Mouse (Mus musculus): ENCODE data around the gene Ccdc180. TPM values are rescaled to one million over a fixed set of nuclear protein-coding genes. Genes with fewer than 3 reads are reported as not detected.

Gene Ccdc180
- total RNA-seq, 2 experiments from 2014 or later, result not detected

DNA sequence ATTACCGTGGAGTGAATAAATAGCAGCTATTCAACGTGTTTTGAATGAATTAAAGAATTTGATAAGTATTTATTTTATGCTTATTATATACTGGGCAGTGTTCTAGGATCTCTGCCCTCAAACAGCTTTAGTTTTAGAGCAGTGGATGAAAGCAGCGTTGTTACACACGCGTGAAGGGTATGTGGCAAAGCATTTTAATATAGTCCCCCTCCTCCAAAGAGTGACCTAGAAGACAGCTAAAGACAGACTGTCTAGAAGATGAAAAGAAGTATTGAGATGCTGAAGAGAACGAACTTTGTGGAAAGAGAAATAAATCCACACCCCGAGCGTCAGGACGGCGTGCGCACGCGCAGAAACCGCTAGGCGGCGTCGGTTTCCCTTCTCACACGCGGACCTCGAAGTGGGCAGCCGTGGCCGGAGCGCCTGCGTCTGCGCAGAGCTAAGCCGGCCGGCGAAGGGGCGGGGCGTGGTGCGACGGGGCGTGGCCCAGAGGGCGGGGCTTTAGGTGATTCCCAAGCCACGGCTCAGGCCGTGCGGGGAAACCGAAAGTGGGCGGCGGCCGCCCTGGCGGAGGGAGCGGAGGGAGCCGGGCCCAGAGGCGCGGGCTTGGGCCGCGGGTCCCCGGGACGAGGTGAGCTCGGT, 81.8 kb downstream of the Ccdc180 start:
- DNase-seq, result peak; percentile 98

GRCm38 (mm10) chr4:45972448-45972854, 82.3 kb downstream of the Ccdc180 start:
- peak; percentile 69 for DNase-seq

- no peak for DNase-seq
These were observed 82.8 kb downstream of the Ccdc180 start for GRCm38 (mm10) chr4:45972951-45973350.

- no peak for DNase-seq
These were observed 87.0 kb downstream of the Ccdc180 start for GRCm38 (mm10) chr4:45976931-45977667.

- no peak for DNase-seq
These were observed 89.8 kb downstream of the Ccdc180 start for GRCm38 (mm10) chr4:45979916-45980315.

GRCm38 (mm10) chr4:45981054-45981453, 91.0 kb downstream of the Ccdc180 start:
- DNase-seq, result no peak

DNA sequence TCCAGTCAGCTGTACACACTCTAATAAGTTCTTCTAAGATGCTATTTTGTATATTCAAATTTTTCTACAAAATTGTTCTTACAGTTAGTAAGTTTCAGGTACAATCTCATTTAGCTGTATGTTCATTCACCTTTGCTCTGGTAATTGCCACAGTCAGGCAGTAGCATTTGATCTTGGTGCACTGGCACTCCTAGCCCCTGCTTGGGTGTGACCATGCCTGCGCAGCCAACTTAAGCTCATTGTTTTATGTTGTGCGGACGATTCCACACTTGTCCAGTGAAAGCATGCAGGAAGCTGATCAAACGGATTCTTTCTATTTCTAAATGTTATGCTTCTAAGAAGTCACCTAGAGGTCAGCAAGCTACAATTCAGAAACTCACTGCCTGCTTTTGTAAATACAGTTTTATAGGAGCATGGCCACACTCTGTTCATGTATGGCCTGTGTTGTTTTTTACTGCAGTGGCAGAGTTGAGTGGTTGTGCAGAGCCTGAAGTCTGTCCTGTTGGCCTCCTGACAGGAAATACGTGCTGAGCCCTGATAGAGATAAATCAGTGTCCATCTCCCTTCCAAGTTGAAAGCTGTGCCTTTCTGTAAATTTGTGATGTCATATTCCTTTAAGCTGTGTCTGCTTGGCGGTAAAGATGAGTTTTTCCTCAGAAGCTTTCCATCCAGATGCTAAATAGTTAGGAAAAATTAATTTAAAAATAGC, 100.5 kb downstream of the Ccdc180 start:
- DNase-seq, result no peak

GRCm38 (mm10) chr4:45998536-45998935, 108.4 kb downstream of the Ccdc180 start:
- no peak for DNase-seq

Other genes with a start within 250 kb of the Ccdc180 start
- gene Aldh1b1, start 91.3 kb upstream of the Ccdc180 start, total RNA-seq (2021), result under 1 TPM; 0.51 to 0.77 TPM
- gene Igfbpl1, start 63.4 kb upstream of the Ccdc180 start, total RNA-seq (2021), result not detected
- gene Stra6l, start 41.6 kb upstream of the Ccdc180 start, total RNA-seq (2021), result not detected
- gene Tdrd7, start 75.0 kb downstream of the Ccdc180 start, total RNA-seq (2021), result 1 to 10 TPM; 9.1 to 9.4 TPM
- 100 to 1,000 TPM; 205 to 220 TPM for gene Tmod1, start 148.6 kb downstream of the Ccdc180 start, total RNA-seq (2021)
- gene Ncbp1, start 248.3 kb downstream of the Ccdc180 start, total RNA-seq (2021), result 10 to 100 TPM; 13.0 to 13.2 TPM
- 10 to 100 TPM; 10.2 to 10.7 TPM for gene Tstd2, start 248.4 kb downstream of the Ccdc180 start, total RNA-seq (2021)

Measured in gastrocnemius, postnatal 25 days (tissue).